Mouse (Mus musculus): Measurements from ENCODE around the gene Hdgfl2. TPM values are rescaled to one million over a fixed set of nuclear protein-coding genes. Genes with fewer than 3 reads are reported as not detected.
"Not testable (repeated sequence)": the region's sequence is repeated elsewhere in the genome, so short reads cannot be mapped to it uniquely, and the experiment has no call there.

Gene Hdgfl2
- polyA plus RNA-seq, 1 experiment from 2014 or later, result 85.7 TPM

- ATAC-seq, result no peak
- peaks cover 72% of the 10 kb centered on the region for H3K36me3 ChIP-seq
- H3K4me1 ChIP-seq (replicated peaks), result peaks cover 4% of the 10 kb centered on the region
- no peaks in the 10 kb centered on the region for H3K9me3 ChIP-seq
- H3K27me3 ChIP-seq (replicated peaks), result no peaks in the 10 kb centered on the region
- H3K27ac ChIP-seq, result no peak overlapping the region
- no peak overlapping the region for H3K4me3 ChIP-seq (replicated peaks)
- WGBS, result 95% methylated on average over 14 of the region's 14 CpGs
- no peak overlapping the region for H3K9ac ChIP-seq
- no peak overlapping the region for H3K4me2 ChIP-seq (replicated peaks)
These were observed 10.4 kb upstream of the Hdgfl2 start for GRCm38 (mm10) chr17:56069066-56069465.

GRCm38 (mm10) chr17:56071126-56071525 is 8.3 kb upstream of the Hdgfl2 start:
- no peak overlapping the region for H3K4me3 ChIP-seq (replicated peaks)
- no peaks in the 10 kb centered on the region for H3K27me3 ChIP-seq (replicated peaks)
- no peaks in the 10 kb centered on the region for H3K9me3 ChIP-seq
- H3K27ac ChIP-seq, result no peak overlapping the region
- peaks cover 9% of the 10 kb centered on the region for H3K4me1 ChIP-seq (replicated peaks)
- H3K36me3 ChIP-seq, result peaks cover 54% of the 10 kb centered on the region
- H3K9ac ChIP-seq, result no peak overlapping the region
- no peak for ATAC-seq
- no peak overlapping the region for H3K4me2 ChIP-seq (replicated peaks)

GRCm38 (mm10) chr17:56072243-56072642 is 7.2 kb upstream of the Hdgfl2 start:
- Histone ChIP-seq H3K4me3 (replicated peaks) (no peak overlapping the region), H3K4me2 (replicated peaks) (no peak overlapping the region), H3K4me1 (replicated peaks) (peaks cover 9% of the 10 kb centered on the region), H3K9me3 (no peaks in the 10 kb centered on the region), H3K9ac (no peak overlapping the region), H3K27me3 (replicated peaks) (no peaks in the 10 kb centered on the region), H3K36me3 (peaks cover 49% of the 10 kb centered on the region), H3K27ac (no peak overlapping the region)
- WGBS, result 92% methylated on average over 5 of the region's 5 CpGs
- ATAC-seq, result no peak

- Histone ChIP-seq H3K9me3 (no peaks in the 10 kb centered on the region), H3K27me3 (replicated peaks) (no peaks in the 10 kb centered on the region), H3K4me1 (replicated peaks) (peaks cover 9% of the 10 kb centered on the region), H3K27ac (peak overlapping the region; percentile 99), H3K36me3 (peaks cover 32% of the 10 kb centered on the region), H3K4me3 (replicated peaks) (peak overlapping the region; percentile 85), H3K9ac (peak overlapping the region; percentile 75), H3K4me2 (replicated peaks) (peak overlapping the region; percentile 80)
- peak; percentile 63 for ATAC-seq
- 8% methylated on average over 22 of the region's 22 CpGs for WGBS
These were observed 5.2 kb upstream of the Hdgfl2 start for GRCm38 (mm10) chr17:56074097-56074826.

GRCm38 (mm10) chr17:56074827-56075208 is 4.6 kb upstream of the Hdgfl2 start, which contains the start of gene Ubxn6:
TSS of gene Ubxn6 (minus strand) at chr17:56075028.
- under 1% methylated on average over 35 of the region's 35 CpGs for WGBS
- Histone ChIP-seq H3K4me1 (replicated peaks) (peaks cover 9% of the 10 kb centered on the region), H3K27me3 (replicated peaks) (no peaks in the 10 kb centered on the region), H3K9me3 (no peaks in the 10 kb centered on the region), H3K9ac (peak within 1 kb of the TSS; percentile 75), H3K36me3 (peaks cover 26% of the 10 kb centered on the region), H3K27ac (peak within 1 kb of the TSS; percentile 99), H3K4me2 (replicated peaks) (peak within 1 kb of the TSS; percentile 80), H3K4me3 (replicated peaks) (peak within 1 kb of the TSS; percentile 85)
- ATAC-seq, result peak; percentile 64

- no peak overlapping the region for H3K4me3 ChIP-seq (replicated peaks)
- peaks cover 26% of the 10 kb centered on the region for H3K4me1 ChIP-seq (replicated peaks)
- peaks cover 7% of the 10 kb centered on the region for H3K36me3 ChIP-seq
- no peak overlapping the region for H3K9ac ChIP-seq
- no peak overlapping the region for H3K4me2 ChIP-seq (replicated peaks)
- ATAC-seq, result no peak
- H3K27me3 ChIP-seq (replicated peaks), result no peaks in the 10 kb centered on the region
- H3K9me3 ChIP-seq, result no peaks in the 10 kb centered on the region
- 88% methylated on average over 5 of the region's 5 CpGs for WGBS
- no peak overlapping the region for H3K27ac ChIP-seq
These were observed 1.9 kb upstream of the Hdgfl2 start for GRCm38 (mm10) chr17:56077523-56077922.

- Histone ChIP-seq H3K4me2 (replicated peaks) (peak overlapping the region; percentile 95), H3K4me3 (replicated peaks) (peak overlapping the region; percentile 13; the same call in 1 of the 2 replicates), H3K4me1 (replicated peaks) (peaks cover 26% of the 10 kb centered on the region)
- not testable (repeated sequence) for H3K36me3 ChIP-seq; H3K27ac ChIP-seq; H3K9me3 ChIP-seq; H3K9ac ChIP-seq; ATAC-seq; H3K27me3 ChIP-seq (replicated peaks)
- 65% methylated on average over 9 of the region's 9 CpGs for WGBS
These were observed 1.1 kb upstream of the Hdgfl2 start for GRCm38 (mm10) chr17:56078361-56078760.

GRCm38 (mm10) chr17:56079921-56080320 is 487 bp downstream of the Hdgfl2 start:
- peak overlapping the region; percentile 80 for H3K9ac ChIP-seq
- H3K4me2 ChIP-seq (replicated peaks), result peak overlapping the region; percentile 95
- H3K4me3 ChIP-seq (replicated peaks), result peak overlapping the region; percentile 83
- peaks cover 15% of the 10 kb centered on the region for H3K36me3 ChIP-seq
- 0 out of 2 replicates have a peak overlapping the region, but pooled peaks have one; percentile 58 for H3K27ac ChIP-seq
- no peaks in the 10 kb centered on the region for H3K9me3 ChIP-seq
- ATAC-seq, result no peak; the same call in 1 of the 2 replicates
- H3K27me3 ChIP-seq (replicated peaks), result no peaks in the 10 kb centered on the region
- WGBS, result under 1% methylated on average over 11 of the region's 11 CpGs
- H3K4me1 ChIP-seq (replicated peaks), result peaks cover 19% of the 10 kb centered on the region

- no peak overlapping the region for H3K27ac ChIP-seq
- peaks cover 15% of the 10 kb centered on the region for H3K36me3 ChIP-seq
- peaks cover 17% of the 10 kb centered on the region for H3K4me1 ChIP-seq (replicated peaks)
- peak overlapping the region; percentile 83 for H3K4me3 ChIP-seq (replicated peaks)
- WGBS, result 9% methylated on average over 8 of the region's 8 CpGs
- peak overlapping the region; percentile 80 for H3K9ac ChIP-seq
- H3K9me3 ChIP-seq, result no peaks in the 10 kb centered on the region
- no peaks in the 10 kb centered on the region for H3K27me3 ChIP-seq (replicated peaks)
- no peak for ATAC-seq
- H3K4me2 ChIP-seq (replicated peaks), result peak overlapping the region; percentile 95
These were observed 1.5 kb downstream of the Hdgfl2 start for GRCm38 (mm10) chr17:56080781-56081585.

- Histone ChIP-seq H3K27ac (no peak overlapping the region), H3K36me3 (peaks cover 24% of the 10 kb centered on the region)
These were observed 12.9 kb downstream of the Hdgfl2 start for GRCm38 (mm10) chr17:56092312-56092711.

GRCm38 (mm10) chr17:56092794-56093193 is 13.4 kb downstream of the Hdgfl2 start:
- Histone ChIP-seq H3K9me3 (no peaks in the 10 kb centered on the region), H3K27me3 (replicated peaks) (no peaks in the 10 kb centered on the region), H3K36me3 (peaks cover 28% of the 10 kb centered on the region), H3K4me3 (replicated peaks) (no peak overlapping the region), H3K9ac (no peak overlapping the region), H3K4me1 (replicated peaks) (no peaks in the 10 kb centered on the region), H3K27ac (no peak overlapping the region), H3K4me2 (replicated peaks) (no peak overlapping the region)
- WGBS, result 97% methylated on average over 1 of the region's 1 CpGs
- no peak for ATAC-seq

More at GRCm38 (mm10) chr17:56092312-56092711, 12.9 kb downstream of the Hdgfl2 start:
- Histone ChIP-seq H3K9ac (no peak overlapping the region), H3K4me3 (replicated peaks) (no peak overlapping the region), H3K27me3 (replicated peaks) (no peaks in the 10 kb centered on the region), H3K4me1 (replicated peaks) (no peaks in the 10 kb centered on the region), H3K4me2 (replicated peaks) (no peak overlapping the region), H3K9me3 (no peaks in the 10 kb centered on the region)
- WGBS, result 67% methylated on average over 1 of the region's 1 CpGs
- ATAC-seq, result no peak

- Histone ChIP-seq H3K9ac (no peak overlapping the region), H3K27me3 (replicated peaks) (no peaks in the 10 kb centered on the region), H3K4me3 (replicated peaks) (no peak overlapping the region), H3K4me1 (replicated peaks) (no peaks in the 10 kb centered on the region), H3K36me3 (peaks cover 49% of the 10 kb centered on the region), H3K27ac (no peak overlapping the region), H3K4me2 (replicated peaks) (no peak overlapping the region), H3K9me3 (no peaks in the 10 kb centered on the region)
- WGBS, result 90% methylated on average over 12 of the region's 12 CpGs
- no peak for ATAC-seq
These were observed 17.4 kb downstream of the Hdgfl2 start for GRCm38 (mm10) chr17:56096883-56097282.

All from intestine, embryonic 15.5 days (tissue).